Mouse (Mus musculus) liver, postnatal 0 days (tissue): ENCODE data around the gene Tox4. TPM values are rescaled to one million over a fixed set of nuclear protein-coding genes. Genes with fewer than 3 reads are reported as not detected.
A peak's percentile ranks its signal among the peaks of the same experiment; 100 is the strongest.

Source experiments
- ATAC-seq: fragments of 200-750 bp; cut with Nextera tagmentation; 2 replicates; pipeline ENCODE4 v1.8.0; 2017; ENCODE audit warnings: mild to moderate bottlenecking, moderate library complexity
- DNase-seq: peaks from one replicate; pipeline ENCODE4 v3.0.0-alpha.2; 2016
- H3K27ac ChIP-seq: fragments of 300-500 bp; sonication (generic); 2 replicates; pipeline ENCODE4 v1.5.1; 2014; ENCODE audit warnings: antibody characterized with exemption, moderate library complexity, mild to moderate bottlenecking, low read depth
- H3K27me3 ChIP-seq: fragments of 300-500 bp; sonication (generic); 2 replicates; pipeline ENCODE4 v1.6.1; 2014; ENCODE audit warnings: low read length, control low read depth, mixed read lengths; ENCODE audit not compliant: insufficient read depth
- H3K36me3 ChIP-seq: fragments of 300-500 bp; sonication (generic); replicated peaks from 2 replicates; pipeline ENCODE4 v1.6.1; 2014; ENCODE audit warnings: mild to moderate bottlenecking, control low read depth, low read length, moderate library complexity, mixed read lengths; ENCODE audit not compliant: insufficient read depth
- H3K4me1 ChIP-seq: fragments of 300-500 bp; sonication (generic); 2 replicates; pipeline ENCODE4 v1.6.1; 2014; ENCODE audit warnings: antibody characterized with exemption, mild to moderate bottlenecking, control low read depth; ENCODE audit not compliant: insufficient read depth
- H3K4me2 ChIP-seq: fragments of 300-500 bp; sonication (generic); 2 replicates; pipeline ENCODE4 v1.6.1; 2014; ENCODE audit warnings: low read depth, mild to moderate bottlenecking, low read length, moderate library complexity, mixed read lengths
- H3K4me3 ChIP-seq: fragments of 300-500 bp; sonication (generic); 2 replicates; pipeline ENCODE4 v1.5.1; 2014; ENCODE audit warnings: low read depth, low read length
- H3K9ac ChIP-seq: fragments of 300-500 bp; sonication (generic); replicated peaks from 2 replicates; pipeline ENCODE4 v1.6.1; 2014; ENCODE audit warnings: mild to moderate bottlenecking, moderate library complexity
- H3K9me3 ChIP-seq: fragments of 300-500 bp; sonication (generic); 2 replicates; pipeline ENCODE4 v1.6.1; 2016; ENCODE audit warnings: mild to moderate bottlenecking, control low read depth, low read length, mixed read lengths
- CTCF ChIP-seq: sonication (generic); IDR thresholded peaks from 2 replicates; pipeline ENCODE4 v1.5.1; 2016; ENCODE audit warnings: antibody characterized with exemption, low read depth
- EP300 ChIP-seq: IDR thresholded peaks from 2 replicates; pipeline ENCODE4 v1.6.1; 2016; ENCODE audit warnings: antibody characterized with exemption, low read depth, mild to moderate bottlenecking
- WGBS: fragments of 180-500 bp; shearing (Covaris S2); extraction: QIAGEN DNeasy Blood & Tissue Kit; methylation state at CpG from one replicate; pipeline ENCODE4 v1.1.7; 2014; ENCODE audit not compliant: insufficient replicate concordance; 5-methylcytosine and 5-hydroxymethylcytosine counted together
- polyA plus RNA-seq: library from polyadenylated mRNA; unstranded; fragments of >200 nt; fragmentation: Nextera tagmentation; extraction: Ambion mirVana; gene quantifications from 2 replicates; pipeline ENCODE4 v1.2.1, GENCODE M21; 2015

Tox4 gene
- polyA plus RNA-seq, 1 experiment from 2014 or later, result 13.4 TPM

- H3K4me1 ChIP-seq, result peaks cover 21% of the 10 kb centered on the region
- H3K36me3 ChIP-seq, result no peaks in the 10 kb centered on the region
- WGBS, result 74% methylated on average over 4 of the region's 4 CpGs
- no peak for DNase-seq
- H3K27me3 ChIP-seq, result no peaks in the 10 kb centered on the region
- H3K4me3 ChIP-seq, result no peak overlapping the region
- no peak overlapping the region for H3K27ac ChIP-seq
- no peak overlapping the region for H3K4me2 ChIP-seq
- TF ChIP-seq EP300, result no peak
- no peak for TF ChIP-seq CTCF
- no peak overlapping the region for H3K9ac ChIP-seq
- ATAC-seq, result no peak
- no peaks in the 10 kb centered on the region for H3K9me3 ChIP-seq
Observed at GRCm38 (mm10) chr14:52246129-52246528, 32.8 kb upstream of the Tox4 start.

- no peaks in the 10 kb centered on the region for H3K9me3 ChIP-seq
- H3K4me3 ChIP-seq, result peak overlapping the region; percentile 96
- H3K27me3 ChIP-seq, result no peaks in the 10 kb centered on the region
- no peaks in the 10 kb centered on the region for H3K36me3 ChIP-seq
- H3K9ac ChIP-seq, result peak overlapping the region; percentile 91
- DNase-seq (no peak), ATAC-seq (no peak)
- peak overlapping the region; percentile 87 for H3K4me2 ChIP-seq
- WGBS, result 3% methylated on average over 18 of the region's 18 CpGs
- peak overlapping the region; percentile 94 for H3K27ac ChIP-seq
- TF ChIP-seq EP300 (no peak), CTCF (no peak)
- peaks cover 14% of the 10 kb centered on the region for H3K4me1 ChIP-seq
Observed at GRCm38 (mm10) chr14:52256311-52257175, 22.4 kb upstream of the Tox4 start.

- DNase-seq, result peak; percentile 98
- Histone ChIP-seq H3K4me3 (peak within 1 kb of the TSS; percentile 96), H3K36me3 (no peaks in the 10 kb centered on the region), H3K27me3 (no peaks in the 10 kb centered on the region), H3K4me2 (peak within 1 kb of the TSS; percentile 87), H3K9ac (peak within 1 kb of the TSS; percentile 91), H3K4me1 (peaks cover 14% of the 10 kb centered on the region), H3K27ac (peak within 1 kb of the TSS; percentile 94), H3K9me3 (no peaks in the 10 kb centered on the region)
- TF ChIP-seq EP300, result peak; percentile 59; the same call in 1 of the 2 replicates
- TF ChIP-seq CTCF, result peak; percentile 96
- WGBS, result under 1% methylated on average over 53 of the region's 54 CpGs
- ATAC-seq, result peak; percentile 100
Observed at GRCm38 (mm10) chr14:52257484-52258213, 21.3 kb upstream of the Tox4 start, which contains the start of gene Chd8. Gene Chd8, minus strand, starts transcription at chr14:52257780.

GRCm38 (mm10) chr14:52272781-52273180 is 6.2 kb upstream of the Tox4 start:
- H3K9ac ChIP-seq, result no peak overlapping the region
- H3K9me3 ChIP-seq, result no peaks in the 10 kb centered on the region
- 63% methylated on average over 3 of the region's 3 CpGs for WGBS
- TF ChIP-seq EP300, result no peak
- TF ChIP-seq CTCF, result no peak
- ATAC-seq, result no peak
- H3K27me3 ChIP-seq, result no peaks in the 10 kb centered on the region
- DNase-seq, result no peak
- H3K4me3 ChIP-seq, result no peak overlapping the region
- no peak overlapping the region for H3K4me2 ChIP-seq
- H3K4me1 ChIP-seq, result no peaks in the 10 kb centered on the region
- no peak overlapping the region for H3K27ac ChIP-seq
- H3K36me3 ChIP-seq, result 0 out of 2 replicates have a peak, but pooled peaks cover 9% of the 10 kb centered on the region

- TF ChIP-seq EP300 (no peak), CTCF (no peak)
Observed at GRCm38 (mm10) chr14:52277210-52277609, 1.7 kb upstream of the Tox4 start.

GRCm38 (mm10) chr14:52279747-52280120 is 788 bp downstream of the Tox4 start:
- H3K9ac ChIP-seq, result peak overlapping the region; percentile 91
- TF ChIP-seq EP300 (no peak), CTCF (no peak)
- H3K27ac ChIP-seq, result peak overlapping the region; percentile 95
- under 1% methylated on average over 19 of the region's 21 CpGs for WGBS
- no peaks in the 10 kb centered on the region for H3K9me3 ChIP-seq
- DNase-seq (peak; percentile 65), ATAC-seq (peak; percentile 15; the same call in 1 of the 2 replicates)
- no peaks in the 10 kb centered on the region; the same call in 1 of the 2 replicates for H3K36me3 ChIP-seq
- H3K4me2 ChIP-seq, result peak overlapping the region; percentile 73
- peaks cover 6% of the 10 kb centered on the region for H3K4me1 ChIP-seq
- H3K27me3 ChIP-seq, result no peaks in the 10 kb centered on the region
- peak overlapping the region; percentile 96 for H3K4me3 ChIP-seq

More at GRCm38 (mm10) chr14:52277210-52277609, 1.7 kb upstream of the Tox4 start:
- H3K27ac ChIP-seq, result no peak overlapping the region
- H3K27me3 ChIP-seq, result no peaks in the 10 kb centered on the region
- no peaks in the 10 kb centered on the region for H3K9me3 ChIP-seq
- H3K9ac ChIP-seq, result no peak overlapping the region
- H3K4me3 ChIP-seq, result no peak overlapping the region
- no peak for DNase-seq
- ATAC-seq, result no peak
- 0 out of 2 replicates have a peak, but pooled peaks cover 6% of the 10 kb centered on the region for H3K36me3 ChIP-seq
- 87% methylated on average over 4 of the region's 4 CpGs for WGBS
- H3K4me1 ChIP-seq, result peaks cover 6% of the 10 kb centered on the region
- H3K4me2 ChIP-seq, result no peak overlapping the region
